Mouse (Mus musculus) lung, postnatal 0 days (tissue): ENCODE data around the gene Supt16. TPM values are rescaled to one million over a fixed set of nuclear protein-coding genes. Genes with fewer than 3 reads are reported as not detected.

Source experiments
- ATAC-seq: fragments of 200-750 bp; cut with Nextera tagmentation; 2 replicates; pipeline ENCODE4 v1.8.0; 2017; ENCODE audit warnings: moderate library complexity
- DNase-seq: peaks from one replicate; pipeline ENCODE4 v3.0.0-alpha.2; 2016; ENCODE audit warnings: low spot score
- H3K27ac ChIP-seq: fragments of 300-500 bp; sonication (generic); 2 replicates; pipeline ENCODE4 v1.5.1; 2014; ENCODE audit warnings: antibody characterized with exemption, mild to moderate bottlenecking, low read length, mixed read lengths
- H3K27me3 ChIP-seq: fragments of 300-500 bp; sonication (generic); replicated peaks from 2 replicates; pipeline ENCODE4 v1.6.1; 2014; ENCODE audit warnings: low read length, mixed read lengths; ENCODE audit not compliant: insufficient read depth
- H3K36me3 ChIP-seq: fragments of 300-500 bp; sonication (generic); 2 replicates; pipeline ENCODE4 v1.6.1; 2014; ENCODE audit warnings: low read length, mixed read lengths; ENCODE audit not compliant: insufficient read depth
- H3K4me1 ChIP-seq: fragments of 300-500 bp; sonication (generic); 2 replicates; pipeline ENCODE4 v1.6.1; 2014; ENCODE audit warnings: antibody characterized with exemption, low read depth, low read length, mixed read lengths; ENCODE audit not compliant: insufficient read depth
- H3K4me2 ChIP-seq: fragments of 300-500 bp; sonication (generic); replicated peaks from 2 replicates; pipeline ENCODE4 v1.6.1; 2014; ENCODE audit warnings: low read depth, mild to moderate bottlenecking, low read length, moderate library complexity, mixed read lengths
- H3K4me3 ChIP-seq: fragments of 300-500 bp; sonication (generic); 2 replicates; pipeline ENCODE4 v1.5.1; 2014; ENCODE audit warnings: low read depth, low read length
- H3K9ac ChIP-seq: fragments of 300-500 bp; sonication (generic); replicated peaks from 2 replicates; pipeline ENCODE4 v1.6.1; 2014; ENCODE audit warnings: low read depth, mild to moderate bottlenecking
- H3K9me3 ChIP-seq: fragments of 300-500 bp; sonication (generic); 2 replicates; pipeline ENCODE4 v1.6.1; 2016; ENCODE audit warnings: low read length, mixed read lengths
- CTCF ChIP-seq: IDR thresholded peaks from 2 replicates; pipeline ENCODE4 v1.5.1; 2016; ENCODE audit warnings: antibody characterized with exemption, mild to moderate bottlenecking
- EP300 ChIP-seq: IDR thresholded peaks from 2 replicates; pipeline ENCODE4 v1.6.1; 2016; ENCODE audit warnings: antibody characterized with exemption, mild to moderate bottlenecking, control low read depth
- WGBS: fragments of 180-500 bp; shearing (Covaris S2); extraction: QIAGEN DNeasy Blood & Tissue Kit; methylation state at CpG from one replicate; pipeline ENCODE4 v1.1.7; 2014; 5-methylcytosine and 5-hydroxymethylcytosine counted together
- polyA plus RNA-seq: library from polyadenylated mRNA; unstranded; fragments of >200 nt; fragmentation: Nextera tagmentation; extraction: Ambion mirVana; gene quantifications from 2 replicates; pipeline ENCODE4 v1.2.1, GENCODE M21; 2015

The Supt16 gene
- polyA plus RNA-seq, result 20.9 and 21.3 TPM in 2 replicates

- 1% methylated on average over 59 of the region's 59 CpGs for WGBS
Measured at GRCm38 (mm10) chr14:52197156-52197878, at the start of gene Supt16. TSS of gene Supt16 (minus strand) at chr14:52197416.

GRCm38 (mm10) chr14:52246129-52246528 is 48.9 kb upstream of the Supt16 start:
- no peak for TF ChIP-seq CTCF
- no peak for TF ChIP-seq EP300
- Histone ChIP-seq H3K4me3 (no peak overlapping the region), H3K4me1 (no peaks in the 10 kb centered on the region), H3K27ac (no peak overlapping the region), H3K9ac (no peak overlapping the region), H3K27me3 (no peaks in the 10 kb centered on the region), H3K36me3 (no peaks in the 10 kb centered on the region), H3K9me3 (no peaks in the 10 kb centered on the region), H3K4me2 (no peak overlapping the region)
- no peak for DNase-seq
- 68% methylated on average over 4 of the region's 4 CpGs for WGBS
- no peak for ATAC-seq

More at GRCm38 (mm10) chr14:52197156-52197878, at the start of gene Supt16:
- Histone ChIP-seq H3K4me2 (peak within 1 kb of the TSS; percentile 93), H3K27ac (peak within 1 kb of the TSS; percentile 98), H3K4me3 (peak within 1 kb of the TSS; percentile 99), H3K4me1 (no peaks in the 10 kb centered on the region; the same call in 1 of the 2 replicates), H3K27me3 (no peaks in the 10 kb centered on the region), H3K36me3 (peaks cover 8% of the 10 kb centered on the region), H3K9me3 (no peaks in the 10 kb centered on the region), H3K9ac (peak within 1 kb of the TSS; percentile 99)
- TF ChIP-seq CTCF (0 out of 2 replicates have a peak, but pooled peaks have one; percentile 7), EP300 (0 out of 2 replicates have a peak, but pooled peaks have one; percentile 16)
- ATAC-seq, result peak; percentile 98
- peak; percentile 92 for DNase-seq

GRCm38 (mm10) chr14:52244690-52245042 is 47.5 kb upstream of the Supt16 start:
- WGBS, result 7% methylated on average over 7 of the region's 7 CpGs

GRCm38 (mm10) chr14:52244041-52244689 is 46.9 kb upstream of the Supt16 start:
- Histone ChIP-seq H3K27me3 (no peaks in the 10 kb centered on the region), H3K36me3 (no peaks in the 10 kb centered on the region), H3K27ac (peak overlapping the region; percentile 70), H3K4me2 (peak overlapping the region; percentile 87), H3K9me3 (no peaks in the 10 kb centered on the region), H3K9ac (peak overlapping the region; percentile 61), H3K4me3 (peak overlapping the region; percentile 75), H3K4me1 (no peaks in the 10 kb centered on the region)
- 1% methylated on average over 32 of the region's 32 CpGs for WGBS
- TF ChIP-seq EP300 (no peak), CTCF (no peak)
- DNase-seq (peak; percentile 99), ATAC-seq (peak; percentile 100)

More at GRCm38 (mm10) chr14:52244690-52245042, 47.5 kb upstream of the Supt16 start:
- Histone ChIP-seq H3K4me3 (peak overlapping the region; percentile 75), H3K4me1 (no peaks in the 10 kb centered on the region), H3K27me3 (no peaks in the 10 kb centered on the region), H3K36me3 (no peaks in the 10 kb centered on the region), H3K27ac (peak overlapping the region; percentile 70), H3K9ac (peak overlapping the region; percentile 48), H3K4me2 (peak overlapping the region; percentile 87), H3K9me3 (no peaks in the 10 kb centered on the region)
- ATAC-seq (peak; percentile 53; the same call in 1 of the 2 replicates), DNase-seq (no peak)
- TF ChIP-seq EP300, result no peak

GRCm38 (mm10) chr14:52236216-52236615 is 39.0 kb upstream of the Supt16 start:
- DNase-seq (no peak), ATAC-seq (no peak)
- WGBS, result 92% methylated on average over 1 of the region's 1 CpGs
- H3K9me3 ChIP-seq, result no peaks in the 10 kb centered on the region
- peaks cover 44% of the 10 kb centered on the region for H3K36me3 ChIP-seq
- H3K4me2 ChIP-seq, result no peak overlapping the region
- no peak overlapping the region; the same call in 1 of the 2 replicates for H3K9ac ChIP-seq
- no peak overlapping the region for H3K27ac ChIP-seq
- no peak overlapping the region for H3K4me3 ChIP-seq
- no peaks in the 10 kb centered on the region for H3K4me1 ChIP-seq
- TF ChIP-seq EP300 (no peak), CTCF (no peak)
- H3K27me3 ChIP-seq, result no peaks in the 10 kb centered on the region

- H3K36me3 ChIP-seq, result peaks cover 54% of the 10 kb centered on the region
- ATAC-seq (no peak), DNase-seq (no peak)
- no peak overlapping the region for H3K27ac ChIP-seq
- no peak for TF ChIP-seq EP300
- no peaks in the 10 kb centered on the region for H3K4me1 ChIP-seq
- H3K9me3 ChIP-seq, result no peaks in the 10 kb centered on the region
- no peaks in the 10 kb centered on the region for H3K27me3 ChIP-seq
- WGBS, result 90% methylated on average over 7 of the region's 7 CpGs
- H3K4me2 ChIP-seq, result no peak overlapping the region
- no peak overlapping the region for H3K9ac ChIP-seq
- no peak overlapping the region for H3K4me3 ChIP-seq
Measured at GRCm38 (mm10) chr14:52235165-52235564, 37.9 kb upstream of the Supt16 start.
